Mouse (Mus musculus) forebrain, embryonic 14.5 days (tissue): Measurements from ENCODE around the gene Nif3l1. TPM values are rescaled to one million over a fixed set of nuclear protein-coding genes. Genes with fewer than 3 reads are reported as not detected.

Source experiments
- ATAC-seq: fragments of 200-750 bp; cut with Nextera tagmentation; 2 replicates; pipeline ENCODE4 v1.8.0; 2017; ENCODE audit warnings: mild to moderate bottlenecking, moderate library complexity
- DNase-seq: peaks from one replicate; pipeline ENCODE4 v3.0.0-alpha.2; 2015; ENCODE audit warnings: low spot score
- H3K27ac ChIP-seq: fragments of 300-500 bp; sonication (generic); 2 replicates; pipeline ENCODE4 v1.5.1; 2014; ENCODE audit warnings: low read depth, mild to moderate bottlenecking, control low read depth, low read length, moderate library complexity
- H3K27me3 ChIP-seq: fragments of 300-500 bp; sonication (generic); replicated peaks from 2 replicates; pipeline ENCODE4 v1.6.1; 2014; ENCODE audit warnings: low read length, control low read depth, mixed read lengths; ENCODE audit not compliant: control insufficient read depth, insufficient read depth
- H3K36me3 ChIP-seq: fragments of 300-500 bp; sonication (generic); 2 replicates; pipeline ENCODE4 v1.6.1; 2014; ENCODE audit warnings: low read length, control low read depth; ENCODE audit not compliant: control insufficient read depth, insufficient read depth
- H3K4me1 ChIP-seq: fragments of 300-500 bp; sonication (generic); 2 replicates; pipeline ENCODE4 v1.6.1; 2014; ENCODE audit warnings: antibody characterized with exemption, low read length, control low read depth; ENCODE audit not compliant: control insufficient read depth, insufficient read depth
- H3K4me2 ChIP-seq: fragments of 300-500 bp; sonication (generic); 2 replicates; pipeline ENCODE4 v1.6.1; 2014; ENCODE audit warnings: mild to moderate bottlenecking, control low read depth, low read length
- H3K4me3 ChIP-seq: fragments of 300-500 bp; sonication (generic); 2 replicates; pipeline ENCODE4 v1.5.1; 2014; ENCODE audit warnings: low read depth, low read length, control low read depth
- H3K9ac ChIP-seq: fragments of 300-500 bp; sonication (generic); 2 replicates; pipeline ENCODE4 v1.6.1; 2014; ENCODE audit warnings: mild to moderate bottlenecking, low read length, control low read depth, moderate library complexity
- H3K9me3 ChIP-seq: fragments of 300-500 bp; sonication (generic); replicated peaks from 2 replicates; pipeline ENCODE4 v1.6.1; 2016; ENCODE audit warnings: low read length, control low read depth, mixed read lengths; ENCODE audit not compliant: control insufficient read depth
- WGBS: fragments of 180-500 bp; shearing (Covaris S2); extraction: QIAGEN DNeasy Blood & Tissue Kit; methylation state at CpG from one replicate; pipeline ENCODE4 v1.1.7; 2014; 5-methylcytosine and 5-hydroxymethylcytosine counted together
- polyA plus RNA-seq: library from polyadenylated mRNA; unstranded; fragments of >200 nt; fragmentation: Nextera tagmentation; extraction: Ambion mirVana; gene quantifications from 2 replicates; pipeline ENCODE4 v1.2.1, GENCODE M21; 2014

Nif3l1 gene
- polyA plus RNA-seq, result 67.6 and 74.1 TPM in 2 replicates

DNA sequence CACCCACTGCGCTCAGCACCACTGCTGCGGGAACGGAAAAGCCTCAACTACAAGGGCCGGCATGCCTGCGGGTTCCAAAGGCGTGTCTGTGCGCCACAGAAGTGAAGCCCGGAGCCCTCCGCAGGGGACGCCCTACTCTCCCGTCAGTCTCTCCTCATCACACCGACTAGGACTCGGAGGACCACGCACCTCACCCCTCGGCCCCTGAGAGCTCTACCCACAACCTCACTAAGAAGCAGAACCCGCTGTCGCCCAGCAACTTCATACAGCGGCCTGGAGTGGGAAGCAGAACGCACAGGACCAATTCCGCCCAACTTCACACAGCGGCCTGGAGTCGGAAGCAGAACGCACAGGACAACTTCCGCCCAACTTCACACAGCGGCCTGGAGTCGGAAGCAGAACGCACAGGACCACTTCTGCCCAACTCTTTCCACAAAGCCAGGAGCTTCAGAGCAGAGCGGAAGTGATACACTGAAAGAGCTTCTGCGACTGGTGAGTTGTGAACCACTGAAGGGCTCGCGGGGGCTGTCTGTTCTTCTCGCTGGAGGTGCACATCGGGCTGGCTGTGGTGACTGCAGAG lies at the start of gene Nif3l1, which contains the start of gene Ppil3:
TSS of gene Nif3l1 (plus strand) at position 9 of the 580 bp plus-strand sequence.
TSS of gene Ppil3 (minus strand) at position 344 of the 580 bp plus-strand sequence.
- peak; percentile 97 for ATAC-seq
- Histone ChIP-seq H3K4me3 (peak within 1 kb of the TSS; percentile 60), H3K9ac (peak within 1 kb of the TSS; percentile 79), H3K27me3 (no peaks in the 10 kb centered on the region), H3K9me3 (no peaks in the 10 kb centered on the region), H3K4me2 (peak within 1 kb of the TSS; percentile 80), H3K27ac (peak within 1 kb of the TSS; percentile 88), H3K4me1 (peaks cover 13% of the 10 kb centered on the region), H3K36me3 (peaks cover 29% of the 10 kb centered on the region)
- peak; percentile 95 for DNase-seq
- under 1% methylated on average over 33 of the region's 33 CpGs for WGBS

DNA sequence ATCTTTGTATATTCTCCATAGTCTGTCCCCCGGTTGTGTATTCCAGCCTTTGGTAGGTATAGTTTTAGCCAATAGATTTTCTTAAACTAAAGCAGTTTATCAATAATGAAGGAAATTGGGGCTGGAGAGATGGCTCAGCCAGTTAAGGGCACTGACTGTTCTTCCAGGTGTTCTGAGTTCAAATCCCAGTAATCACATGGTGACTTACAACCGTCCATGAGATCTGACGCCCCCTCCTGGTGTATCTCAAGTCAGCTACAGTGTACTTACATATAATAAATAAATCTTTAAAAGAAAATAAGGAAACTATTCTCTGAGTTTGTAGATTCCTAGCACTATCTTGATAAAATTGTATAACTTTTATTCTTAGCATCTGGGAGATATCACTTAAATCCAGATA lies 49.6 kb upstream of the Nif3l1 start:
- H3K9ac ChIP-seq, result no peak overlapping the region
- H3K4me3 ChIP-seq, result no peak overlapping the region
- H3K4me2 ChIP-seq, result no peak overlapping the region
- no peak overlapping the region for H3K27ac ChIP-seq
- WGBS, result 94% methylated on average over 3 of the region's 3 CpGs
- H3K27me3 ChIP-seq, result no peaks in the 10 kb centered on the region
- no peak for ATAC-seq
- peaks cover 11% of the 10 kb centered on the region for H3K4me1 ChIP-seq
- peaks cover 56% of the 10 kb centered on the region for H3K36me3 ChIP-seq
- H3K9me3 ChIP-seq, result no peaks in the 10 kb centered on the region
- DNase-seq, result no peak

DNA sequence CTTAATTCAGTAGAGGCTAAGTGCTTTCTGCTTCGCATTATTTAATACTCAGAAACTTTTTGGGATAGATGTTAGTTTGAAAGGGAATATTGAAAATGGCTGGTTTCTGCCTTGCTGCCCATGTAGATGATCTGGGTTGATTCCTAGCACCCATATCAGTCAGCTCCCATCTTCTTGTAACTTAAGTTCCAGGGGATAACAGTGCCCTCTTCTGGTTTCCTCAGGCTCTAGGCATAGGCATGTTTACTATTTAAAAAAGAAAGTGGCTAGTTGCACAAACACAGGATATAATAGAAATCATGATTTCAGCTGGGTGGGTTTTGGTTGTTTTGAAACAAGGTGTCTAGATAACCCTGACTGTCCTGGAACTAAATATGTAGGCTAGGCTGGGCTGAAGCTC lies 48.8 kb upstream of the Nif3l1 start:
- H3K9ac ChIP-seq, result no peak overlapping the region
- DNase-seq, result no peak
- H3K9me3 ChIP-seq, result no peaks in the 10 kb centered on the region
- peaks cover 11% of the 10 kb centered on the region for H3K4me1 ChIP-seq
- no peak overlapping the region for H3K4me2 ChIP-seq
- peaks cover 64% of the 10 kb centered on the region for H3K36me3 ChIP-seq
- no peak overlapping the region for H3K4me3 ChIP-seq
- no peak for ATAC-seq
- H3K27ac ChIP-seq, result no peak overlapping the region
- no peaks in the 10 kb centered on the region for H3K27me3 ChIP-seq
- 98% methylated on average over 1 of the region's 1 CpGs for WGBS

DNA sequence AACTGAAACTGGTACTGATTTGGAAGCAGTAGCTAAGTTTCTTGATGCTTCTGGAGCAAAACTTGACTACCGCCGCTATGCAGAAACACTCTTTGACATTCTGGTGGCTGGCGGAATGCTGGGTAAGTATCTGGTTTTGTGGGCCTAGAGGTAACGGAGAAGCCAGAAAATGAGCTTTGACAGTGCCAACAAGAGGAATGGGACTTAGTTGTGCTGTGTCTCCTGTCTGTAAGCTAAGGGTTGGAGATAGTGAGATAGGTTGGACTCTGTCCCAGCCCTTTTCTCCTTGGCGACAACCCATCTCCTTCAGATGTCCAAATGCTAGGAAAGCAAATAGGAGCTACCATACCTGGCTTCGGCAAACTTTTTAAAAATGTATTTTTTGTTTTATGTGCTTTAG lies 47.2 kb upstream of the Nif3l1 start:
- 96% methylated on average over 6 of the region's 6 CpGs for WGBS
- ATAC-seq, result no peak
- Histone ChIP-seq H3K27ac (no peak overlapping the region), H3K4me3 (no peak overlapping the region), H3K36me3 (peaks cover 79% of the 10 kb centered on the region), H3K9ac (no peak overlapping the region), H3K27me3 (no peaks in the 10 kb centered on the region), H3K4me2 (no peak overlapping the region), H3K9me3 (no peaks in the 10 kb centered on the region), H3K4me1 (peaks cover 4% of the 10 kb centered on the region; the same call in 1 of the 2 replicates)
- no peak for DNase-seq

GRCm38 (mm10) chr1:58401396-58401795 lies 43.6 kb upstream of the Nif3l1 start:
- Histone ChIP-seq H3K4me1 (no peaks in the 10 kb centered on the region), H3K4me3 (no peak overlapping the region), H3K27me3 (no peaks in the 10 kb centered on the region), H3K9me3 (no peaks in the 10 kb centered on the region), H3K4me2 (no peak overlapping the region), H3K27ac (no peak overlapping the region), H3K36me3 (peaks cover 86% of the 10 kb centered on the region), H3K9ac (no peak overlapping the region)
- no peak for ATAC-seq
- no peak for DNase-seq
- 93% methylated on average over 6 of the region's 6 CpGs for WGBS

GRCm38 (mm10) chr1:58403745-58404144 lies 41.2 kb upstream of the Nif3l1 start:
- Histone ChIP-seq H3K27me3 (no peaks in the 10 kb centered on the region), H3K4me3 (no peak overlapping the region), H3K36me3 (peaks cover 77% of the 10 kb centered on the region), H3K9me3 (no peaks in the 10 kb centered on the region), H3K27ac (no peak overlapping the region), H3K9ac (no peak overlapping the region), H3K4me2 (no peak overlapping the region), H3K4me1 (no peaks in the 10 kb centered on the region)
- DNase-seq (no peak), ATAC-seq (no peak)
- 92% methylated on average over 5 of the region's 5 CpGs for WGBS

DNA sequence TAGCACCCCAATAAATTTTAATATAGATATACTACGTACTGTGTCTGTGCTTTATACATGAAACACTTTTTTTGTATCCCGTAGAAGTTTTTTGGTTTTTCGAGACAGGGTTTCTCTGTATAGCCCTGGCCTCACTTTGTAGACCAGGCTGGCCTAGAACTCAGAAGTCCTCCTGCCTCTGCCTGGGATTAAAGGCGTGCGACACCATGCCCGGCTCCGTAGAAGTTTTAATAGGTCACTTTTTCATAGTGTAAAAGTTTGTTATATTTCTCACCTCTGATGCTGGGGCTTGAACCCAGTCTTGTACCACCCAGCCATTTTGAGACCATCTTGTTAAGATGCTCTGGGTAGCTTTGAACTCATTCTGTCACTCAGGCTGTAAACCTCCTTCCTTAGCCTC lies 37.6 kb upstream of the Nif3l1 start:
- H3K9ac ChIP-seq, result no peak overlapping the region
- H3K9me3 ChIP-seq, result no peaks in the 10 kb centered on the region
- H3K36me3 ChIP-seq, result peaks cover 68% of the 10 kb centered on the region
- H3K27me3 ChIP-seq, result no peaks in the 10 kb centered on the region
- H3K4me3 ChIP-seq, result no peak overlapping the region
- ATAC-seq (no peak), DNase-seq (no peak)
- WGBS, result 97% methylated on average over 7 of the region's 7 CpGs
- H3K4me2 ChIP-seq, result no peak overlapping the region
- no peaks in the 10 kb centered on the region for H3K4me1 ChIP-seq
- no peak overlapping the region for H3K27ac ChIP-seq

- H3K4me2 ChIP-seq, result no peak overlapping the region
- no peaks in the 10 kb centered on the region for H3K9me3 ChIP-seq
- DNase-seq (no peak), ATAC-seq (no peak)
- no peak overlapping the region for H3K4me3 ChIP-seq
- no peaks in the 10 kb centered on the region for H3K27me3 ChIP-seq
- no peak overlapping the region for H3K9ac ChIP-seq
- no peak overlapping the region for H3K27ac ChIP-seq
- 86% methylated on average over 6 of the region's 6 CpGs for WGBS
- peaks cover 68% of the 10 kb centered on the region for H3K36me3 ChIP-seq
- no peaks in the 10 kb centered on the region for H3K4me1 ChIP-seq
Measured at GRCm38 (mm10) chr1:58408141-58408540, 36.8 kb upstream of the Nif3l1 start.

DNA sequence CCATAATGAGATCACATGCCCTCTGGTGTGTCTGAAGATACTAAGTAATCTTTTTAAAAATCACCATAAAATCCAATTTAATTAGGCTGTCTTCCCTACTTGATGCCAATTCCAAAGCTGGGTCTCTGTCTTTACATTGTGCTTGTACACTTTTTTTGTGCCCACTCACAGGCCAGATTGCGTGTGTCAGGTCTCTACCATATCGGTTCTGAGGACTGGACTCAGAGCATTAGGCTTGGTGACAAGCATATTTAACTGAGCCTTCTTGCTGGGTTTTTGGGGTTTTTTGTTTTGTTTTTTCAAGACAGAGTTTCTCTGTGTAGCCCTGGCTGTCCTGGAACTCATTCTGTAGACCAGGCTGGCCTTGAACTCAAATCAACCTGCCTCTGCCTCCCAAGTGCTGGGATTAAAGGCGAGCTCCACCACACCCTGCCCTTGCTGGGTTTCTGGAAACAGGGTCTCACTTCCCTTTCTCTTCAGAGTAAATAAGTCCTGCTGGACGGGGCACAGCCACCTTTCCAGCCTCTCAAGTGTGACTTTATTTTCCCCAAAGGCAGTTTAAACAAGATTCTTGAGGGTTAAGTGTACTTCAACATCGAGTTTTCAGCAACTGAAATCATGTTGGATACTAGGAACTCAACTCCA lies 35.3 kb upstream of the Nif3l1 start:
- Histone ChIP-seq H3K36me3 (peaks cover 68% of the 10 kb centered on the region), H3K9me3 (no peaks in the 10 kb centered on the region), H3K4me1 (no peaks in the 10 kb centered on the region), H3K4me2 (no peak overlapping the region), H3K27ac (no peak overlapping the region), H3K4me3 (no peak overlapping the region), H3K9ac (no peak overlapping the region), H3K27me3 (no peaks in the 10 kb centered on the region)
- whole genome bisulfite sequencing, result 82% methylated on average over 5 of the region's 5 CpGs
- ATAC-seq (peak; percentile 8; the same call in 1 of the 2 replicates), DNase-seq (no peak)
